Mouse (Mus musculus) ES-CJ7 (cell line): Measurements from ENCODE around the gene Zbtb7a.

Experiments used
- DNase-seq: peaks from one replicate; pipeline ENCODE4 v3.0.0; 2011; ENCODE audit warnings: low read depth, low spot score

Zbtb7a gene

DNA sequence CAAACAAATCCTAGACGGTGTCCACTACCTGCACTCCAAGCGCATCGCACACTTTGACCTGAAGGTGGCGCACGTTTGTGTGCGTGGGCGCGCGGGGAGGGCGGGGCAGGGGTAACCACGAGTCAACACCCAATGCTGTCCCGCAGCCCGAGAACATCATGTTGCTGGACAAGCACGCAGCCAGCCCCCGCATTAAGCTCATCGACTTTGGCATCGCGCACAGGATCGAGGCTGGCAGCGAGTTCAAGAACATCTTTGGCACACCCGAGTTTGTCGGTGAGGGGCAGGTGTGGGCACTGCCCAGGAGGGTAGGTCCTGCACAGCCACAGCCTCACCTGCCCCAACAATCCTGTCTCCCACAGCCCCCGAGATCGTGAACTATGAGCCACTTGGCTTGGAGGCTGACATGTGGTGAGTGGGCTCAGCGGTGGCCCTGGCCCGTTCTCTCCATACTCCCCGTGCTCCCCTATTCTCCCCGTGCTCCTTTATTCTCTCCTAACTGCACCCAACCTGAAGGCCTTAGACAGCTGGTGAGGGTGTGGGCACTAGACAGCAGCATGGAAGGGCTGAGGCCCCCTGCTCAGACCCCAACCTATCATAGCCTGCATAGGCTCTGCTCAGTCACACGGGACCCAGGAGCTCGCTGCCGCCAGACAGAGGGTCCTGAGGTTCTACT lies 55.4 kb downstream of the Zbtb7a start:
- peak; percentile 78 for DNase-seq

DNA sequence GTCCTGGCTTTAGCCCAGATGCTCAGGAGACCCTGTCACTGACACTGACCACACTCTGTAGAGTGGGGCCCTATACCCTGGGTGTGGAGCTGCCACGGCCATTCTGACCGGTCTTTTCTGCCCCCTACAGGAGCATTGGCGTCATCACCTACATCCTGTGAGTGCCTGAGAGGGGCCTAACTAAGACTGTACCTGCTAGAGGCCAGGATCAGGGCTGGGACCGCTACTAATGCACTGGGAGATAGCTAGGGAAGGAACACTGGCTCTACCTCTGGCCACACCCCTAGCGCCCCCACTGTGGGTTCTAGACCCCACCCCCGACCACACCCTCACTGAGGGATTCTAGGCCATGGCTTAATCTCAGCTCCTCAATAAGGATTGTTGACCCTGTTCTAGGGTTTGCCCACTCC lies 55.9 kb downstream of the Zbtb7a start:
- no peak for DNase-seq

DNA sequence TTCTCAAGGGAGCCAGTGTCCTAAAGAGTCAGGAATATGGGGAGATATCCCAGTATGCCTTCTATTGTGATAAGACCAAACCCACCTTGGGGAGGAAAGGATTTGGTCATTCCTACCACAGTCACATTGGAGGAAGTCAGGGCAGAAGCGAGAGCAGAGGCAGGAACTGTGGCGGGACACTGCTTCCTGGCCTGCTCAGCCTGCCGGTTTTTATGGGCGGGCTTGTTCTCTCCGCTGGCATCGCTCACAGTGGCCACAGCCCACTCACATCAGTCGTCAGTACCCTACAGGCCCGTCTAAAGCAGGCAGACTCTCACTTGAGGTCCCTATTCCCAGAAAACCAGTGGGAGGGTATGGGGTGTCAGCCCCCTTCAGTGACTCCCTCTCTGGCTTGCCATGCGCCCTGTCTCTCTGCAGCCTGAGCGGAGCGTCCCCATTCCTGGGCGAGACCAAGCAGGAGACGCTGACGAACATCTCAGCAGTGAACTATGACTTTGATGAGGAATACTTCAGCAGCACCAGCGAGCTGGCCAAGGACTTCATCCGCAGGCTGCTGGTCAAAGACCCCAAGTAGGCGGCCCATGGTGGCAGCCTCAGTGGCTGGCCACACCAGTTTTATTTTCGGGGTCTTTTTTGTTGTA lies 56.4 kb downstream of the Zbtb7a start:
- no peak for DNase-seq

DNA sequence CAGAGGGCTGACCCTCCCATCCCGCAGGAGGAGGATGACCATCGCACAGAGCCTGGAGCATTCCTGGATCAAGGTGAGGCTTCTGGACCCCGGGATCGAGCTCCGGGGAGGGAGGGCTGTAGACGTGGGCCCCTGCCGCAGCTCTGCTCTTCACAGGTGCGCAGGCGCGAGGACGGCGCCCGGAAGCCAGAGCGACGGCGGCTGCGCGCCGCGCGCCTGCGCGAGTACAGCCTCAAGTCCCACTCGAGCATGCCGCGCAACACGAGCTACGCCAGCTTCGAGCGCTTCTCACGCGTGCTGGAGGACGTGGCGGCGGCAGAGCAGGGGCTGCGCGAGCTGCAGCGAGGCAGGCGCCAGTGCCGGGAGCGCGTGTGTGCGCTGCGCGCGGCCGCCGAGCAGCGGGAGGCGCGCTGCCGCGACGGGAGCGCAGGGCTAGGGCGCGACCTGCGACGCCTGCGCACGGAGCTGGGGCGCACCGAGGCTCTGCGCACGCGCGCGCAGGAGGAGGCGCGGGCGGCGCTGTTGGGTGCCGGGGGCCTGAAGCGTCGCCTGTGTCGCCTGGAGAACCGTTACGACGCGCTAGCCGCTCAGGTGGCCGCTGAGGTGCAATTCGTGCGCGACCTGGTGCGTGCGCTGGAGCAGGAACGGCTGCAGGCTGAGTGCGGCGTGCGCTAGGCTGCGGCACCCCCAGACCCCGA lies 57.4 kb downstream of the Zbtb7a start:
- DNase-seq: peak; percentile 85

DNA sequence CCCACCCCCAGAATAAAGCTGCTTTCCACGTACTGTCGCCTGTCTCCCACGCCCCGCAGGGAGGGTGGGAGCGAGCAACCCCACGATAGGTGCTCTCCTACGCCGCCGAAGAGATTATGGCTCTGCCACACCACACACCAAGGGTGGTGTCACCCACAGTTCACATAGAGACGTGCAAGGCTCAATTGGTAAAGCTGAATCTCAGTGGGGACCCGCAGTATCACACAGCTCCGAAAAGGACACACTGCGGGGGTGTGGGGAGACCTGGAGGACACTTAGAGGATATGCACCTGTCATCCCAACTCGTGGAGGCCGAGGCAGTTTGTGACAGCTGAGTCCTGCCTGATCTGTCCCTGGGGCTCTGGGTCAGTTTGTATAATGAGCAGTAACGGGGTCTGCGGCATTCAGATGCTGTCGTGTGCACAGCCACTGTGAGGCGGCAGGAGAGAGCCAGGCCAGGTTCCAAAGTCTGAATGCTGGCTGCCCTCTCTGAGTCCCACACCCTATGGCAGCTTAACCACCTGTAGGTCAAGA lies 58.0 kb downstream of the Zbtb7a start:
- no peak for DNase-seq

DNA sequence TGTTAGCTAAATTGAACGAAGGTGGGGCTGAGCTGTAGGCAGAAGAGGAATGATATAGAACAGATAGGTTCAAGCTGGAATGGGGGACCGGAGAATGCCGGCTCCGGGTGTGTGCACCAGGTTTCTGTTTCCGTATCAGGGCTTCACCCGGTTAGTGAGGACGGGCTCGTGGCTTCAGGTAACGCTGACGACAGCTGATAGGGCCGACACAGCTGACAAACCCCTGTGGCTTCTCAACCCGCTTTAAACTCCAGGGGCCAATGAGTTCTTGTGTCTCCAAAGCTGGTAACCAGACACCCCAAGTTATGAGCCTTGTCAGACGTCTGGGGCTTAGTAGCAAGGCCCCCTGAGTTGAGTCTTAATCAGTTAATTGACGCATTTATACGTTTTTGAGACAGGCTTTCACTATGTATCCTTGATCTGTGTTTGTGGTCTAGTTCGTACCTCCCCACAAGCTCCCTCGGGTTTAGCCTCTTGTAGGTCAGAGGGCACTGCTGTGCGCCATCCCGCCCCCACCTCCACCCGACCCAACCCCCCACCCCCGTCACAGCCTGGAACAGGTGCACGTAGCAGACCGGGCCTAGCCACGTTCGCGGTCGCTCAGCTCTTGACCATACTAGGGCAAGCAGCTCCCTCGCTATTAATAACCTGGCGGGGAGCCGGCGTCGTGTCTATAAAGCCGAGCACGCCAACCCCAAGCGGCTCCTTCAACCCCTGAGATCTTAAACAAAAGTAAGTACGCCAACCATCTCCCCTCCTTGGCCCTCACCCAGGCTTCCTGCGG lies 59.2 kb downstream of the Zbtb7a start:
- DNase-seq: no peak

DNA sequence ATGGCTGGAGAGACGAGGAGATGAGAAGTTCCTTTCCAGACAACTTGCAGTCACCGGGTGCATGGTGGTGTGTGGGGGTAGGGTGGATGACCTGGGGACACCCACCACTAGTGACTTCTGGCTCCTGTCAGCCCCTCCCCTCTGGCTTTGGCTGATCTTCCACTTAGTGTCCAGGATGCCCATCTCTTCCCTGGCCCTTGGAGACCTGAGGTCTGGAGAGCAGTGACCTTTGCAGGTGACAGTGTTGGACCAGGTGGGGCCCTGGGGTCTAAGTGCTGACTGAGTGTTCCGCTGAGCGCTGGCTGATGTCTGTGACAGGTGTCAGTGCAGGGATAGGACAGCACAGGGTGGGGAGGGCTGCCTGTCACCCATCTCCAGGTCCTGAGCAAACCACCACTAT lies 60.3 kb downstream of the Zbtb7a start:
- DNase-seq: no peak

DNA sequence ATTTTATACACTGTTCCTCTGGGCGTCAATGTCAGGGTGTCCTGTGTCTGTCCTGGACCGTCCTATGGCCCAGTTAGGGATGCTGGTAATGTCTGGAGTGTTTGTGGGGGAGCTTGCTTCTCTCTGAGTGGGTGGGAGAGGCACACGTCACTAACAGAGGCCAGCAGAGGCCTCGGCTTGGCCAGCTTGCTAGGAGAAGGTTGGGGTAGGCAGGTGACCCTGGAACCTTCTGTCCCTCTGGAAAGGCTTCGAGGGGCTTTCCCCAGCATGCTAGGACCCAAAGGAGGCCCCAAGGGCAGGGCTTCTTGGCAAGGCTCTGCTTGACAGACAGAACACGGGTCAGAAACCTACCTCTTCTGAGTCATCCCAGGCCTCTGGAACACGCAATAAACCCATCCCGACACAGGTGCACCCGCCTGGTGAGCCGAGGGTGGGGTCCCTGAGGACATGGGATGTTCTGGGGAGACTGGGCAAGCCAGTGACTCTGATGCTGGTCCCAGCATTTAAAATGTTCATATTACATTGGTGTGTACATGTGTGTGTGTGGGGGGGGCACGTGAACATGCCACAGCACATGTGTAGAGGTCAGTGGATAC lies 61.5 kb downstream of the Zbtb7a start:
- DNase-seq: no peak

DNA sequence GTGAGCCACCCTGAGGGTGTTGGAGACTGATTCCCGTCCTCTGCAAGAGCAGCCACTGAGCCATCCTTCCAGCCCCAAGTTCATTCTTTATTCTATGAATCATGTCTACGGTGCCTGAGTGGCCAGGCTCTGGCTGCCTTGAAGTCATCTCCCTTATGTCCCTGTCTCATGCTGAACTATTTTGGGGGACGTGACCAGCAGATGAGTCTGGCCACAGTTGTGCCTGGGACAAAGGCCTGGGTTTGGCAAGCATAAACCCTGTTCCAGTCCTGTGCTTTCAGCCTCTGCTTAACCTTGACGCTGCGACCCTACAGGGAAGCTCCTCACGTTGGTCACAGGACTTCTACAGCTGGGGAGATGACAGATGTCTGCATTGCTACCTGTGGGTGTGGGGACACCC lies 62.3 kb downstream of the Zbtb7a start:
- DNase-seq: no peak

DNA sequence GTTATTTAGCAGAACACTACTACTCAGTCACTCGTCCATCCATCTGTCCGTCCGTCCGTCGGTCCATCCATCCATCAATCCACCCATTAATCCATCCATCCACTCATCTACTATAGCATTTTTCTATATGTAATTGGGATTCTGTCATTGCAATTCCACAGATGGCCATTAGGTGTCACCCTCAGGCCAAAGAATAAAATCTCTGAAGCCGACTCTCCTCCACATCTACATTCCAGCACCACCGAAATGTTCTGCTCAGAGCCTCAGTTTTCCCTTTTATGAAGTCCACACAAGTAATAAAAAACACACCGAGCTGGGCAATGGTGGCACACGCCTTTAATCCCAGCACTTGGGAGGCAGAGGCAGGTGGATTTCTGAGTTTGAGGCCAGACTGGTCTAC lies 63.2 kb downstream of the Zbtb7a start:
- peak; percentile 60 for DNase-seq

DNA sequence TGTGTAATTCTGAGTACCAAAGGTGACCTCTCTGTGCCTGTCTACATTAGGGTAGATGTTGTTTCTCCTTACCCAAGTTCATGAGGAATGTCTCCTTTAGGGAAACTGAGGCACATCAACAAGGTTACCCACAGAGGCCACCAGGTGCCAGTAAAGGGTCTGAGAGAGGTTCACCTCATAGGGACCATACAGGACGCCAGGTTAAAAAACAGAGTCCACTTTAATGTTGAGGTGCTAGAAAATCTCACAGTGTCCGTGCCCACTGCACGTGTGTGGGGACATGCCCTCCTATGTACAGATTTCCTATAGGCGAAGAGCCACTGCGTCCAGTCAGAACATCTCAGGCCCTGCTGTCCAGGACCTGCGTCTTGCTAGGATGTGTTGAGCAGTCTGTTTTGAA lies 64.0 kb downstream of the Zbtb7a start:
- DNase-seq: no peak

DNA sequence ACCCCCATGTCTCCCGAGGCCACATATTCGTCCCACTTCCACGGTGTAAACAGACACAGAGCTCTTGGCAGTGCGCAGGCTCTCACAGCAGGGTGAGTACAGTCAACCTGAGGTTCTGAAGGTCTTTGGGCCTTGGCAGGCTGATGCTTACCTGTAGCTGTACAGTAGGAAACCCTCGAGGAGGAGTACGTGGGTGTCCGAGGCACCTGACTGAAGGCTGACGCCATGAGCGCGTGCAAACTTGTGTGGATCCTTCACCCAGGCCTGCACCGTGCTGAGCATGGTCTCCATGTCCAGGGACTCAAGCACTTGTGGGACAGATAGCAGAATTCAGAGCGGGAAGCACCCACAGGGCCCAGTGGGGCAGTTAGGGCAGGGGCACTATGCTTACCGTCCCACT lies 65.1 kb downstream of the Zbtb7a start:
- no peak for DNase-seq

DNA sequence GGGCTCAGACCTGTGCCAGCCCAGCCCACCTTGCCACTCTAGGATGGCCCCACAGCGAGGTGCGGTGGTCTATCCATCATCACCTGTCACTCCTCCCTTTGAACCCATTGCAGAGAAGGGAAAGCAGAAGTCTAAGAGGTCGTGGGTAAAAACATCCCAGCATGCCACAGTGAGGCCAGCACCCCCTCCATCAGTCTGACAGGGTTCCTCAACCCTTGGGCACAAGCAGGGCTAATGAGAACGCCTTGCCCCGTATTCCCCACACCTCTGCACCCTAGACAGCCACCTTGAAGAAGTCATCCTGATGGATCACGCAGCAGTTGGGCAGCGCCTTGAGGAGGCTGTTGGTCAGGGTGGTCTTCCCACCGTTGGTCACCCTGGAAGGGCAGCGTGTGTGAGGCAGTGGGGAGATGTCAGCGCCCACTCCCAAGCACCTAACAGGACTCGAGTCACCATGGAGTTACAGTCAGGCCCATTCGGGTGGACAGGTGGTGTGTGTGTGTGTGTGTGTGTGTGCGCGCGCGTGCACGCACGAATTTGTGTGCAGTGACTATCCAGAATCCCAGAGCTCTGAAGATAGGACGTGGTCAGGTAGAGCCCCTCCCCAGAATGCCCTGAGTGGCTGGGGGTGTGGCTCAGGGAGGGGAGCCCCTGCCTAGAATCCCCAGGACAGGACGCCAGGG lies 65.7 kb downstream of the Zbtb7a start:
- no peak for DNase-seq

DNA sequence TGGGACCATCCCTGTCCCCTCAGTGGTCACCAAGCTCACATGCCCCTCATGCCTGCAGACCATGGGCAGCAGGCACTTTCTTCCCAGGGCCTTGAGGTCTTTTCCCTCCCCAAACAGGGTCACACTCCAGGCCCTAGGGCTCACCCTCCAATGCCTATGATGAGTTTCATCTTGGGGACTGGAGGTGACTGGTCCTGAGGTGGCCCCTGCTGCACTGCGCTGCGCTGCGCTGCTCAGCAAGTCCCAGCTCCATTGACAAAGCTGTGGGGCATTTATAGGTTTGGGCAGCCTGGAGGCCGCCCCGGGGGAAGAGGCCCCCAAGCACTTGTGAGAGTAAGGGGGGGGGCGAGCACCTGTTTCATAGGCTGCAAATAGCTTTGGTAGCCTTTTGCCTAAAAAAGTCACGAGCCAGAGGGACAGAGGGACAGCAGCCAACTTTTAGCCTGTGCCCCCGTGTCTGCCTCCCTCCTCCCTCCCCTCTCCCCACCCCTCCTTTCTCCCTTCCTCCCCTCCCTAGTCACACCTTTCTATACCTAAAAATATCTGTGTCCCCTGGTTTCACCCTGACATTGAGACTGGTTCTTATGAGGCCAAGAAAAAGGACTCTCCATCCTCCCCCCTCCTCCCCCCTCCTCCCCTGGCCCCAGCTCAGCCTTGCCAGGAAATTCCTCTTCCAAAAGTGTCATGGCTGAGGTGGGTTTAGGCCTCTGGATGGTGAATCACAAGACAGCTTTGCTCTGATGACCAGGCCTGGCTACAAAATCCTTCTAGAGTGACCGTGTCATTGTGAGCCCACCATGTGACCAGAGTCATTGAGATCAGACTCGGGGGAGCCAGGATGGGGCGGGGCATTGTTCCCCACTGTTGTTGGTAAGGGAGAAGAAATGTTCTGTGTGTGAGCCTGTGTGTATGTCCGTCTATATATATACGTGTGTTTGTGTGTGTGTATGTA lies 67.1 kb downstream of the Zbtb7a start, which contains the start of gene Nmrk2:
Gene Nmrk2 (minus strand): TSS at position 245 of the 952 bp plus-strand sequence.
- no peak for DNase-seq
